Mouse (Mus musculus) cortical plate, adult 2 months (tissue): ENCODE measurements around the gene Gucy1b1.

Experiments
- CTCF ChIP-seq: fragments of 200-500 bp; IDR thresholded peaks from 2 replicates; pipeline ENCODE4 v1.5.1; 2011; ENCODE audit warnings: mild to moderate bottlenecking, control low read depth, low read length; ENCODE audit not compliant: insufficient read depth; ENCODE audit errors: extremely low read depth
- POLR2A ChIP-seq: fragments of 200-500 bp; IDR thresholded peaks from 2 replicates; pipeline ENCODE4 v1.6.1; 2011; ENCODE audit warnings: mild to moderate bottlenecking, low read length, control low read depth; ENCODE audit not compliant: insufficient read depth; ENCODE audit errors: extremely low read depth

DNA sequence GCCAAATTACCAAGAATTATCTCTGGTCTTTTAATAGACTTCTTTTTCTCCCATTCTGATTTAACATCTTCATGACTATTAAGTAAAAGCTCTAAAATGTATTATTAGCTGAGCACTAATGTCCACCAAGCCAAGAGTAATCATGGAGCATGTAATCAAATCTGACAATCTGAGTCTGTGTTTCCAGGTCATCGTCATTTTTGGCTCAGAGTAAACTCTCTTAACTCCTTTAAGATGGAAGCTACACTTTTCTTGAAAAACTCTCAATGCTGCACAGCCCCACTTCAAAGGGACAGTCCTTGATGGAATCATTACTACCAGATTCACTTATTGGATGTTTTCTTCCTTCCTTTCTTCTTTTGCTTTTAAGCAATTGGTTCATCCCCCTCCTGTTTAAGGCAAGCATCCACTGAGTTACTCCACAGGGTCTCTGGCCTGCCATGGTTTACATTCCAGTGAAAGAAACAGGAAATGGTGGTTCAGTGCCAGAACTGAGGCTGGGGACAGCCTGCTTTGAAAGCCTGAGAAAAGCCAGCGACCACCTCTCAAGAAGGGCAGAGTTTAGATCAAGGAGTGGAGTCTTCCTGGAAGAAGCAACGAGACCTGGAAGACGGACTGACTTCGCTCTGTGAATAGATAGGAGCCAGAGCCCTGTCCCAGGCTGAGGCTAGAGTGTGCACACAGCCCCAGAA lies 20.1 kb downstream of the Gucy1b1 start:
- no peak for TF ChIP-seq CTCF
- no peak for TF ChIP-seq POLR2A
